Mouse (Mus musculus): ENCODE measurements at regions not wholly inside any gene's neighbourhood (a gene's known extent, or its start where the extent isn't known, plus 50 kb on each side); places are given as distances from the start of the nearest gene placed in this dataset.

- Histone ChIP-seq H3K27me3 (ENCODE audit: control insufficient read depth, insufficient read depth, low read length) (no peaks in the 10 kb centered on the region), H3K36me3 (ENCODE audit: control insufficient read depth, insufficient read depth, low read length) (no peaks in the 10 kb centered on the region), H3K27ac (ENCODE audit: low read depth, low read length) (no peak overlapping the region), H3K9me3 (ENCODE audit: control insufficient read depth, low read length) (no peaks in the 10 kb centered on the region), H3K9ac (replicated peaks; ENCODE audit: low read depth, low read length) (no peak overlapping the region), H3K4me3 (ENCODE audit: low read depth, low read length) (no peak overlapping the region), H3K4me2 (ENCODE audit: low read depth, low read length) (no peak overlapping the region), H3K4me1 (ENCODE audit: control insufficient read depth, insufficient read depth, low read length) (no peaks in the 10 kb centered on the region)
- 79% methylated on average over 4 of the region's 4 CpGs for WGBS
- ATAC-seq (ENCODE audit: low read depth): no peak
Observed at GRCm38 (mm10) chr7:95460889-95461288, 710.2 kb upstream of the Tenm4 start.

GRCm38 (mm10) chr7:95465506-95465905 lies 705.5 kb upstream of the Tenm4 start:
- H3K4me1 ChIP-seq (ENCODE audit: control insufficient read depth, insufficient read depth, low read length): no peaks in the 10 kb centered on the region
- 85% methylated on average over 4 of the region's 4 CpGs for WGBS
- no peak for ATAC-seq (ENCODE audit: low read depth)

GRCm38 (mm10) chr7:95467028-95467427 lies 704.0 kb upstream of the Tenm4 start:
- no peaks in the 10 kb centered on the region for H3K4me1 ChIP-seq (ENCODE audit: control insufficient read depth, insufficient read depth, low read length)
- H3K9ac ChIP-seq (replicated peaks; ENCODE audit: low read depth, low read length): no peak overlapping the region
- no peak overlapping the region for H3K4me3 ChIP-seq (ENCODE audit: low read depth, low read length)
- no peak for ATAC-seq (ENCODE audit: low read depth)
- H3K9me3 ChIP-seq (ENCODE audit: control insufficient read depth, low read length): no peaks in the 10 kb centered on the region
- no peak overlapping the region for H3K4me2 ChIP-seq (ENCODE audit: low read depth, low read length)
- H3K27ac ChIP-seq (ENCODE audit: low read depth, low read length): no peak overlapping the region
- 36% methylated on average over 3 of the region's 3 CpGs for WGBS
- H3K36me3 ChIP-seq (ENCODE audit: control insufficient read depth, insufficient read depth, low read length): no peaks in the 10 kb centered on the region
- no peaks in the 10 kb centered on the region for H3K27me3 ChIP-seq (ENCODE audit: control insufficient read depth, insufficient read depth, low read length)

More at GRCm38 (mm10) chr7:95465506-95465905, 705.5 kb upstream of the Tenm4 start:
- H3K9me3 ChIP-seq (ENCODE audit: control insufficient read depth, low read length): no peaks in the 10 kb centered on the region
- H3K27ac ChIP-seq (ENCODE audit: low read depth, low read length): no peak overlapping the region
- no peaks in the 10 kb centered on the region for H3K27me3 ChIP-seq (ENCODE audit: control insufficient read depth, insufficient read depth, low read length)
- H3K9ac ChIP-seq (replicated peaks; ENCODE audit: low read depth, low read length): no peak overlapping the region
- H3K4me2 ChIP-seq (ENCODE audit: low read depth, low read length): no peak overlapping the region
- H3K36me3 ChIP-seq (ENCODE audit: control insufficient read depth, insufficient read depth, low read length): no peaks in the 10 kb centered on the region
- H3K4me3 ChIP-seq (ENCODE audit: low read depth, low read length): no peak overlapping the region

GRCm38 (mm10) chr7:95473892-95474291 lies 697.2 kb upstream of the Tenm4 start:
- H3K4me2 ChIP-seq (ENCODE audit: low read depth, low read length): no peak overlapping the region
- H3K9ac ChIP-seq (replicated peaks; ENCODE audit: low read depth, low read length): no peak overlapping the region
- no peaks in the 10 kb centered on the region for H3K36me3 ChIP-seq (ENCODE audit: control insufficient read depth, insufficient read depth, low read length)
- no peaks in the 10 kb centered on the region for H3K9me3 ChIP-seq (ENCODE audit: control insufficient read depth, low read length)
- no peak overlapping the region for H3K27ac ChIP-seq (ENCODE audit: low read depth, low read length)
- no peak for ATAC-seq (ENCODE audit: low read depth)
- no peaks in the 10 kb centered on the region for H3K27me3 ChIP-seq (ENCODE audit: control insufficient read depth, insufficient read depth, low read length)
- no peaks in the 10 kb centered on the region for H3K4me1 ChIP-seq (ENCODE audit: control insufficient read depth, insufficient read depth, low read length)
- H3K4me3 ChIP-seq (ENCODE audit: low read depth, low read length): no peak overlapping the region
- WGBS: 83% methylated on average over 4 of the region's 4 CpGs

- H3K9ac ChIP-seq (replicated peaks; ENCODE audit: low read depth, low read length): no peak overlapping the region
- WGBS: 17% methylated on average over 5 of the region's 5 CpGs
Observed at GRCm38 (mm10) chr7:95480121-95480726, 690.8 kb upstream of the Tenm4 start.

GRCm38 (mm10) chr7:95489666-95490065 lies 681.4 kb upstream of the Tenm4 start:
- Histone ChIP-seq H3K9ac (replicated peaks; ENCODE audit: low read depth, low read length) (no peak overlapping the region), H3K27me3 (ENCODE audit: control insufficient read depth, insufficient read depth, low read length) (no peaks in the 10 kb centered on the region), H3K4me1 (ENCODE audit: control insufficient read depth, insufficient read depth, low read length) (no peaks in the 10 kb centered on the region), H3K27ac (ENCODE audit: low read depth, low read length) (no peak overlapping the region), H3K4me3 (ENCODE audit: low read depth, low read length) (no peak overlapping the region), H3K9me3 (ENCODE audit: control insufficient read depth, low read length) (no peaks in the 10 kb centered on the region), H3K36me3 (ENCODE audit: control insufficient read depth, insufficient read depth, low read length) (no peaks in the 10 kb centered on the region), H3K4me2 (ENCODE audit: low read depth, low read length) (no peak overlapping the region)
- ATAC-seq (ENCODE audit: low read depth): peak; percentile 81
- WGBS: 4% methylated on average over 4 of the region's 4 CpGs

More at GRCm38 (mm10) chr7:95480121-95480726, 690.8 kb upstream of the Tenm4 start:
- Histone ChIP-seq H3K27ac (ENCODE audit: low read depth, low read length) (no peak overlapping the region), H3K4me3 (ENCODE audit: low read depth, low read length) (no peak overlapping the region), H3K36me3 (ENCODE audit: control insufficient read depth, insufficient read depth, low read length) (no peaks in the 10 kb centered on the region), H3K9me3 (ENCODE audit: control insufficient read depth, low read length) (no peaks in the 10 kb centered on the region), H3K27me3 (ENCODE audit: control insufficient read depth, insufficient read depth, low read length) (no peaks in the 10 kb centered on the region), H3K4me1 (ENCODE audit: control insufficient read depth, insufficient read depth, low read length) (no peaks in the 10 kb centered on the region), H3K4me2 (ENCODE audit: low read depth, low read length) (no peak overlapping the region)
- ATAC-seq (ENCODE audit: low read depth): no peak

GRCm38 (mm10) chr7:95494793-95495192 lies 676.3 kb upstream of the Tenm4 start:
- no peaks in the 10 kb centered on the region for H3K36me3 ChIP-seq (ENCODE audit: control insufficient read depth, insufficient read depth, low read length)
- ATAC-seq (ENCODE audit: low read depth): no peak
- no peak overlapping the region for H3K27ac ChIP-seq (ENCODE audit: low read depth, low read length)
- WGBS: 64% methylated on average over 1 of the region's 1 CpGs
- H3K4me2 ChIP-seq (ENCODE audit: low read depth, low read length): no peak overlapping the region
- H3K4me1 ChIP-seq (ENCODE audit: control insufficient read depth, insufficient read depth, low read length): no peaks in the 10 kb centered on the region
- H3K27me3 ChIP-seq (ENCODE audit: control insufficient read depth, insufficient read depth, low read length): no peaks in the 10 kb centered on the region
- H3K4me3 ChIP-seq (ENCODE audit: low read depth, low read length): no peak overlapping the region
- no peaks in the 10 kb centered on the region for H3K9me3 ChIP-seq (ENCODE audit: control insufficient read depth, low read length)
- H3K9ac ChIP-seq (replicated peaks; ENCODE audit: low read depth, low read length): no peak overlapping the region

GRCm38 (mm10) chr7:95502959-95503358 lies 668.1 kb upstream of the Tenm4 start:
- no peak; the same call in 1 of the 2 replicates for ATAC-seq (ENCODE audit: low read depth)
- no peaks in the 10 kb centered on the region for H3K36me3 ChIP-seq (ENCODE audit: control insufficient read depth, insufficient read depth, low read length)
- no peaks in the 10 kb centered on the region for H3K27me3 ChIP-seq (ENCODE audit: control insufficient read depth, insufficient read depth, low read length)
- H3K9me3 ChIP-seq (ENCODE audit: control insufficient read depth, low read length): no peaks in the 10 kb centered on the region
- no peak overlapping the region for H3K27ac ChIP-seq (ENCODE audit: low read depth, low read length)
- no peak overlapping the region for H3K9ac ChIP-seq (replicated peaks; ENCODE audit: low read depth, low read length)
- no peak overlapping the region for H3K4me2 ChIP-seq (ENCODE audit: low read depth, low read length)
- 15% methylated on average over 6 of the region's 6 CpGs for WGBS
- no peaks in the 10 kb centered on the region for H3K4me1 ChIP-seq (ENCODE audit: control insufficient read depth, insufficient read depth, low read length)
- no peak overlapping the region for H3K4me3 ChIP-seq (ENCODE audit: low read depth, low read length)

- Histone ChIP-seq H3K27ac (ENCODE audit: low read depth, low read length) (no peak overlapping the region), H3K9me3 (ENCODE audit: control insufficient read depth, low read length) (no peaks in the 10 kb centered on the region), H3K27me3 (ENCODE audit: control insufficient read depth, insufficient read depth, low read length) (no peaks in the 10 kb centered on the region), H3K36me3 (ENCODE audit: control insufficient read depth, insufficient read depth, low read length) (no peaks in the 10 kb centered on the region), H3K4me2 (ENCODE audit: low read depth, low read length) (no peak overlapping the region), H3K4me1 (ENCODE audit: control insufficient read depth, insufficient read depth, low read length) (no peaks in the 10 kb centered on the region), H3K4me3 (ENCODE audit: low read depth, low read length) (no peak overlapping the region), H3K9ac (replicated peaks; ENCODE audit: low read depth, low read length) (no peak overlapping the region)
- ATAC-seq (ENCODE audit: low read depth): no peak; the same call in 1 of the 2 replicates
- 81% methylated on average over 3 of the region's 3 CpGs for WGBS
Observed at GRCm38 (mm10) chr7:95547256-95547655, 623.8 kb upstream of the Tenm4 start.

Data from neural tube, embryonic 14.5 days (tissue).